Mouse (Mus musculus): ENCODE measurements around the gene Ptch1. TPM values are rescaled to one million over a fixed set of nuclear protein-coding genes. Genes with fewer than 3 reads are reported as not detected.
A peak's percentile ranks its signal among the peaks of the same experiment; 100 is the strongest.

The Ptch1 gene
- total and polyA plus RNA-seq, 3 experiments = 6.2 to 14.9 (median 7.4) TPM

DNA sequence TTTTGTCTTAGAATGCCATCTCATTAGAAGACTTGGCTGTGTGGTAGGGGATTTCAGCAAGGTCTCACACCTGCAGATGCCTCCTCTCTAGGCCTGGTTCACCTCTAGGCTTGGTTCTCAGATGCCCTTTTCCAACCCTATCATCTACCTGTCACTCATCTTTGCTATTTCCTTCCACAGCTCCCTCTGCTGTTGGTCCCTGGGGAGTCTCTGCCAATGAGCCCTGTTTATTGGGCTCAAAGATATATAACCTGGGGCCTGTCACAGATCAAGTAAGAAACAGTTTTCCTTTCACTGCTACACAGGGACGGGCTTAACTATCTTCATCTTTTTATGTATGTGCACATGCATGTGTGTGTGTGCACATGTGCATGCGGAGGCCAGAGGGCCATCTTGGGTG lies 71.0 kb downstream of the Ptch1 start:
- H3K79me2 ChIP-seq (replicated peaks; ENCODE audit: control insufficient read depth, extremely low read depth, insufficient read depth, poor library complexity, severe bottlenecking) = no peaks in the 10 kb centered on the region
- dilution Hi-C loops (cut with MboI; ENCODE audit: extremely low pct_ligation_motif_present, extremely low pct_unique_long_range_greater_than_20kb, low sequenced_read_pairs) = no loop called here
- no peak overlapping the region for H3K27ac ChIP-seq (ENCODE audit: insufficient read depth, low read depth)
- in situ Hi-C loops (cut with MboI; ENCODE audit: low pct_ligation_motif_present, low pct_unique_long_range_greater_than_20kb, low sequenced_read_pairs) = no loop called here
- H3K9me3 ChIP-seq (replicated peaks; ENCODE audit: low read length) = no peaks in the 10 kb centered on the region
- H3K27me3 ChIP-seq (replicated peaks) = no peaks in the 10 kb centered on the region
- no peak overlapping the region for H3K9ac ChIP-seq (ENCODE audit: insufficient read depth, low read depth)
- peaks cover 0 to 3% of the 10 kb centered on the region in 2 experiments for H3K36me3 ChIP-seq (replicated peaks in 1 of 2; ENCODE audit: control insufficient read depth in 1 of 2, insufficient read depth in 1 of 2, low read length in 1 of 2)
- DNase-seq (ENCODE audit: extremely low read depth) = peak; percentile 12
- H3K4me3 ChIP-seq (replicated peaks in 1 of 3; ENCODE audit: low read depth in 2 of 3, low read length in 2 of 3, poor library complexity in 1 of 3) = no peak overlapping the region
- H3K4me1 ChIP-seq (ENCODE audit: control insufficient read depth in 1 of 2, insufficient read depth in 2 of 2) = peaks cover 0 to 4% of the 10 kb centered on the region in 2 experiments; a peak in 1 of 4 replicates
- no peak overlapping the region for H3K4me2 ChIP-seq (ENCODE audit: insufficient read depth, low read depth, poor library complexity, severe bottlenecking)
- TF ChIP-seq TCF12 (IDR thresholded peaks at IDR 0.05; ENCODE audit: low read depth, low read length) (0 out of 2 replicates have a peak, but pooled peaks have one; percentile 12), CTCF (conservative IDR thresholded peaks at IDR 0.05 in 1 of 2, IDR thresholded peaks at IDR 0.05 in 1 of 2; ENCODE audit: low read depth in 2 of 2, low read length in 2 of 2) (peak in 1 of 2 experiments; percentile 11; a peak in 1 of 4 replicates), USF1 (IDR thresholded peaks at IDR 0.05; ENCODE audit: low read depth, low read length) (no peak)

DNA sequence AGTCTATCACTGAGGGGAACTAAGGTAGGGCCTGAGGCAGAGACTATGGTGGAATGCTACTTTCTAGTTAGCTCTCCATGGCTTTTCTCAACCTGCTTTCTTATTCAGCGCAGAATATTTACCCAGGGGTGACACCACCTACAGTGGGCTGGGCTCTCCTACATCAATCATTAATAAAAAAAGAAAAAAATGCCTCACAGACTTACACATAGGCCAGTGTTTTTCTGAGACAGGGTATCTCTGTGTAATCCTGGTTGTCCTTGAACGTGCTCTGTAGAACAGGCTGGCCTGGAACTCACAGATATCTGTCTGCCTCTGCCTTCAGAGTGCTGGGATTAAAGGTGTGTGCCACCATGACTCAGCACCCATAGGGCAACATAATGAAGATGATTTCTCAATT lies 73.9 kb downstream of the Ptch1 start:
- TF ChIP-seq EP300 (IDR thresholded peaks at IDR 0.05; ENCODE audit: low read length) = no peak
- TF ChIP-seq HCFC1 (IDR thresholded peaks at IDR 0.05; ENCODE audit: low read depth, low read length) = no peak
- TF ChIP-seq RCOR1 (conservative IDR thresholded peaks at IDR 0.05; ENCODE audit: low read depth, low read length) = no peak
- TF ChIP-seq ELF1 (IDR thresholded peaks at IDR 0.05; ENCODE audit: low read depth, low read length) = no peak
- TF ChIP-seq ZMIZ1 (IDR thresholded peaks at IDR 0.05; ENCODE audit: low read depth, low read length) = no peak
- TF ChIP-seq SMC3 (IDR thresholded peaks at IDR 0.05; ENCODE audit: low read depth, low read length) = no peak
- TF ChIP-seq CHD1 (IDR thresholded peaks at IDR 0.05; ENCODE audit: low read depth, low read length) = no peak
- TF ChIP-seq NELFE (IDR thresholded peaks at IDR 0.05; ENCODE audit: low read depth, low read length) = no peak
- no peak for TF ChIP-seq ZKSCAN1 (IDR thresholded peaks at IDR 0.05; ENCODE audit: borderline replicate concordance, low read depth, low read length)
- TF ChIP-seq E2F4 (IDR thresholded peaks at IDR 0.05; ENCODE audit: insufficient replicate concordance, low read depth, low read length) = no peak
- no peak for TF ChIP-seq KAT2A (IDR thresholded peaks at IDR 0.05; ENCODE audit: insufficient replicate concordance, low read length)
- no peak for TF ChIP-seq BHLHE40 (IDR thresholded peaks at IDR 0.05; ENCODE audit: low read depth, low read length)
- no peak for TF ChIP-seq POLR2AphosphoS2 (IDR thresholded peaks at IDR 0.05; ENCODE audit: low read depth, low read length)
- TF ChIP-seq NRF1 (IDR thresholded peaks at IDR 0.05; ENCODE audit: low read depth, low read length) = no peak
- H3K79me2 ChIP-seq (replicated peaks; ENCODE audit: control insufficient read depth, extremely low read depth, insufficient read depth, poor library complexity, severe bottlenecking) = no peaks in the 10 kb centered on the region
- H3K4me3 ChIP-seq (replicated peaks in 1 of 3; ENCODE audit: low read depth in 2 of 3, low read length in 2 of 3, poor library complexity in 1 of 3) = no peak overlapping the region
- no peak for DNase-seq (ENCODE audit: extremely low read depth)
- in situ Hi-C loops (cut with MboI; ENCODE audit: low pct_ligation_motif_present, low pct_unique_long_range_greater_than_20kb, low sequenced_read_pairs) (no loop called here), dilution Hi-C loops (cut with MboI; ENCODE audit: extremely low pct_ligation_motif_present, extremely low pct_unique_long_range_greater_than_20kb, low sequenced_read_pairs) (no loop called here)
- no peaks in the 10 kb centered on the region for H3K9me3 ChIP-seq (replicated peaks; ENCODE audit: low read length)
- no peak overlapping the region for H3K4me2 ChIP-seq (ENCODE audit: insufficient read depth, low read depth, poor library complexity, severe bottlenecking)
- no peaks in the 10 kb centered on the region for H3K36me3 ChIP-seq (replicated peaks in 1 of 2; ENCODE audit: control insufficient read depth in 1 of 2, insufficient read depth in 1 of 2, low read length in 1 of 2)
- H3K4me1 ChIP-seq (ENCODE audit: control insufficient read depth in 1 of 2, insufficient read depth in 2 of 2) = peaks cover 2 to 14% of the 10 kb centered on the region in 2 experiments; a peak in 3 of 4 replicates
- no peak overlapping the region for H3K27ac ChIP-seq (ENCODE audit: insufficient read depth, low read depth)
- no peaks in the 10 kb centered on the region for H3K27me3 ChIP-seq (replicated peaks)
- H3K9ac ChIP-seq (ENCODE audit: insufficient read depth, low read depth) = no peak overlapping the region

Measured in CH12.LX (cell line).